Mouse (Mus musculus): Measurements from ENCODE around the gene Tmprss7. TPM values are rescaled to one million over a fixed set of nuclear protein-coding genes. Genes with fewer than 3 reads are reported as not detected.

Gene Tmprss7
- total and polyA plus RNA-seq, 3 experiments, result not detected

DNA sequence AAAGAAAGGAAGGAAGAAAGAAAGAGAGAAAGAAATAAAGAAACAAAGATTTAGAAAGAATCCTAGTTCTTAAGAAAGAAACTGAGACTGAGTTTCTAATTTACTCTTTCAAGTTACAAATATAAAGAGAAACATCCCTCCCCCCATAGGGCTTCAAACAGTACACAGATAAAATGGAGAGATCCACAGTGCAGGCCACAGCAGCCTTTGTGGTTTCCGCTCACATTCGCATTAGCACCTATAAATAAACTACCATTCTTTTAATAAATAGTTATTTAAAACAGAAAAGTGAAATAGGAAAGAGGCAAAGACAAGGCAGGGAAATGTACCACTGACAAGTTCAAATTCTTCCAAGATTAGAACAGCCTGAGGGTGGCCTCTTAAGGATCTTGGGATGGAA lies 68.7 kb downstream of the Tmprss7 start:
- no peaks in the 10 kb centered on the region for H3K36me3 ChIP-seq (replicated peaks in 1 of 2; ENCODE audit: control insufficient read depth in 1 of 2, insufficient read depth in 1 of 2, low read length in 1 of 2)
- H3K79me2 ChIP-seq (replicated peaks; ENCODE audit: control insufficient read depth, extremely low read depth, insufficient read depth, poor library complexity, severe bottlenecking), result no peaks in the 10 kb centered on the region
- H3K27ac ChIP-seq (ENCODE audit: insufficient read depth, low read depth), result no peak overlapping the region
- H3K4me2 ChIP-seq (ENCODE audit: insufficient read depth, low read depth, poor library complexity, severe bottlenecking), result no peak overlapping the region; the same call in 1 of the 2 replicates
- no peaks in the 10 kb centered on the region for H3K27me3 ChIP-seq (replicated peaks)
- in situ Hi-C loops (cut with MboI; ENCODE audit: low pct_ligation_motif_present, low pct_unique_long_range_greater_than_20kb, low sequenced_read_pairs) (loop anchor here (25.0 kb wide), 1 partner anchor 312 kb away; no protein-coding TSS in a partner anchor), dilution Hi-C loops (cut with MboI; ENCODE audit: extremely low pct_ligation_motif_present, extremely low pct_unique_long_range_greater_than_20kb, low sequenced_read_pairs) (no loop called here)
- no peak for DNase-seq (ENCODE audit: extremely low read depth)
- no peak overlapping the region for H3K9ac ChIP-seq (ENCODE audit: insufficient read depth, low read depth)
- peaks cover 0 to 12% of the 10 kb centered on the region in 2 experiments; a peak in 2 of 4 replicates for H3K4me1 ChIP-seq (ENCODE audit: control insufficient read depth in 1 of 2, insufficient read depth in 2 of 2)
- no peaks in the 10 kb centered on the region for H3K9me3 ChIP-seq (replicated peaks; ENCODE audit: low read length)
- no peak overlapping the region for H3K4me3 ChIP-seq (replicated peaks in 1 of 3; ENCODE audit: low read depth in 2 of 3, low read length in 2 of 3, poor library complexity in 1 of 3)
- TF ChIP-seq ZKSCAN1 (IDR thresholded peaks at IDR 0.05; ENCODE audit: borderline replicate concordance, low read depth, low read length) (no peak), BHLHE40 (IDR thresholded peaks at IDR 0.05; ENCODE audit: low read depth, low read length) (no peak), USF2 (conservative IDR thresholded peaks at IDR 0.05; ENCODE audit: low read depth, low read length) (no peak), NELFE (IDR thresholded peaks at IDR 0.05; ENCODE audit: low read depth, low read length) (no peak), NRF1 (IDR thresholded peaks at IDR 0.05; ENCODE audit: low read depth, low read length) (no peak), MAFK (IDR thresholded peaks at IDR 0.05; ENCODE audit: insufficient replicate concordance, low read length) (no peak), ZNF384 (IDR thresholded peaks at IDR 0.05; ENCODE audit: low read depth, low read length) (no peak), ZC3H11A (IDR thresholded peaks at IDR 0.05; ENCODE audit: low read depth, low read length) (no peak), RCOR1 (conservative IDR thresholded peaks at IDR 0.05; ENCODE audit: low read depth, low read length) (no peak), TBP (conservative IDR thresholded peaks at IDR 0.05; ENCODE audit: low read depth, low read length) (no peak)

DNA sequence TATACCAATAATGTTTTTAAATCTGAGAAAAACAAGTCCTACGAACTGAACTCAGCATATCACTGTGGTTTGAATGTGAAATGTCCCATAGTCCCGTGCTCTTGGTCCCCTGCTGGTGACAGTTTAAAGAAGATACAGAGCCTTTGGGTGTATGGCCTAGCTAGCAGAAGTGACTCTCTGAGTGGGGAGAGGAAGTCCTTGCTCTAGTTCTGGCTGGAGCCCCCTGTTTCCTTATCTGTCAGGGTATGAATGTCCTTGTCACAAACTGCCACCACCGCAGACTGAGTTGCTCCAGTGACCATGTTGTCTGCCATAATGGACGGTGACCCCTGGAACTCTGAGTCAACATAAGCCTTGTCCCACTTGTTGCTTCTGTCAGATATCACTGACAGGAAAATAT lies 70.2 kb downstream of the Tmprss7 start:
- TF ChIP-seq CTCF (conservative IDR thresholded peaks at IDR 0.05 in 1 of 2, IDR thresholded peaks at IDR 0.05 in 1 of 2; ENCODE audit: low read depth in 2 of 2, low read length in 2 of 2) (0 out of 4 replicates have a peak, but pooled peaks of 1 of the 2 experiments have one; percentile 13), ZC3H11A (IDR thresholded peaks at IDR 0.05; ENCODE audit: low read depth, low read length) (no peak)
- Histone ChIP-seq H3K36me3 (replicated peaks in 1 of 2; ENCODE audit: control insufficient read depth in 1 of 2, insufficient read depth in 1 of 2, low read length in 1 of 2) (no peaks in the 10 kb centered on the region), H3K4me3 (replicated peaks in 1 of 3; ENCODE audit: low read depth in 2 of 3, low read length in 2 of 3, poor library complexity in 1 of 3) (no peak overlapping the region), H3K4me1 (ENCODE audit: control insufficient read depth in 1 of 2, insufficient read depth in 2 of 2) (peaks cover 0 to 12% of the 10 kb centered on the region in 2 experiments; a peak in 2 of 4 replicates), H3K9ac (ENCODE audit: insufficient read depth, low read depth) (no peak overlapping the region), H3K27ac (ENCODE audit: insufficient read depth, low read depth) (no peak overlapping the region), H3K4me2 (ENCODE audit: insufficient read depth, low read depth, poor library complexity, severe bottlenecking) (no peak overlapping the region), H3K9me3 (replicated peaks; ENCODE audit: low read length) (no peaks in the 10 kb centered on the region), H3K79me2 (replicated peaks; ENCODE audit: control insufficient read depth, extremely low read depth, insufficient read depth, poor library complexity, severe bottlenecking) (no peaks in the 10 kb centered on the region), H3K27me3 (replicated peaks) (no peaks in the 10 kb centered on the region)
- in situ Hi-C loops (cut with MboI; ENCODE audit: low pct_ligation_motif_present, low pct_unique_long_range_greater_than_20kb, low sequenced_read_pairs) (no loop called here), dilution Hi-C loops (cut with MboI; ENCODE audit: extremely low pct_ligation_motif_present, extremely low pct_unique_long_range_greater_than_20kb, low sequenced_read_pairs) (no loop called here)
- no peak for DNase-seq (ENCODE audit: extremely low read depth)

DNA sequence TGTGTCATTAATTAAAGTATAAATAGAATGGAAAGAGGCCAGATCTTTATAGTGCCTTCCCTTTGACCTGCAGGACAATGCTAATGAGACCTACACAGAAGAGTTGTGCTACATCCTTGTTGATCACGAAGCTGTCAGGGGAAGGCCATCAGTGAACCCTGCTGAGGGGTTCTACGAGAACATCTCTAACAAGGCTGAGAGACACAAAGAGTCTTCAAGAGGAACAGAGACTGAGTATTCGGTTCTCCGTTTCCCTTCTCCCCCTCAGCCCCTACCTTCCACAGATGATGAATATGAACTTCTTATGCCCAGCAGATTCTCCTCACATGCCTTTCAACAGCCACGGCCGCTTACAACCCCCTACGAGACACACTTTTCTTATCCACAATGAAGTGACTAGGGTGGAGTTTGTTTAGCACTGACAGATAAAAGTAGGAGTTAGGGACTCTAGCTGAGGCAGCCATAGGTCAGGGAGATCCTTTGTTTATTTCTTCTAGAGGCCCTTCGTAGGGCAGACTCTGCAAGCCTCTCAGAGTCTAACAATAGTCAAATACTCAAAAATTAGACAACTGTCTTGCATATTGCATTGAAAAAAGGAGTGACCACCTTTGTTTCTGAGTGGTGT lies 73.6 kb downstream of the Tmprss7 start:
- no peak overlapping the region for H3K4me3 ChIP-seq (replicated peaks in 1 of 3; ENCODE audit: low read depth in 2 of 3, low read length in 2 of 3, poor library complexity in 1 of 3)
- dilution Hi-C loops (cut with MboI; ENCODE audit: extremely low pct_ligation_motif_present, extremely low pct_unique_long_range_greater_than_20kb, low sequenced_read_pairs), result no loop called here
- TF ChIP-seq GABPA (IDR thresholded peaks at IDR 0.05; ENCODE audit: insufficient replicate concordance, low read depth, low read length), result no peak
- in situ Hi-C loops (cut with MboI; ENCODE audit: low pct_ligation_motif_present, low pct_unique_long_range_greater_than_20kb, low sequenced_read_pairs), result no loop called here
- no peak overlapping the region for H3K4me2 ChIP-seq (ENCODE audit: insufficient read depth, low read depth, poor library complexity, severe bottlenecking)
- H3K27ac ChIP-seq (ENCODE audit: insufficient read depth, low read depth), result no peak overlapping the region
- no peaks in the 10 kb centered on the region for H3K36me3 ChIP-seq (replicated peaks in 1 of 2; ENCODE audit: control insufficient read depth in 1 of 2, insufficient read depth in 1 of 2, low read length in 1 of 2)
- H3K27me3 ChIP-seq (replicated peaks), result no peaks in the 10 kb centered on the region
- peaks cover 0 to 5% of the 10 kb centered on the region in 2 experiments; a peak in 2 of 4 replicates for H3K4me1 ChIP-seq (ENCODE audit: control insufficient read depth in 1 of 2, insufficient read depth in 2 of 2)
- H3K79me2 ChIP-seq (replicated peaks; ENCODE audit: control insufficient read depth, extremely low read depth, insufficient read depth, poor library complexity, severe bottlenecking), result no peaks in the 10 kb centered on the region
- no peaks in the 10 kb centered on the region for H3K9me3 ChIP-seq (replicated peaks; ENCODE audit: low read length)
- DNase-seq (ENCODE audit: extremely low read depth), result no peak
- no peak overlapping the region for H3K9ac ChIP-seq (ENCODE audit: insufficient read depth, low read depth)

Measured in CH12.LX (cell line).